Mouse (Mus musculus) lung, adult 10 weeks (tissue): ENCODE measurements around the gene Depdc1b. TPM values are rescaled to one million over a fixed set of nuclear protein-coding genes. Genes with fewer than 3 reads are reported as not detected.

Experiments used
- polyA plus RNA-seq: library from polyadenylated mRNA; stranded (reverse); fragments of 350-450 nt; fragmentation: Illumina TruSeq; extraction: RNeasy Lipid Tissue Mini Kit (QIAGEN cat#74804); gene quantifications from one replicate; pipeline ENCODE4 v1.2.3, GENCODE M21; 2014; ENCODE audit warnings: low read depth, low replicate concordance; ENCODE audit not compliant: insufficient read depth

Depdc1b gene
- polyA plus RNA-seq: 0.14 TPM

GRCm38 (mm10) chr13:108315702-108316486 lies at the start of gene Depdc1b:
Gene Depdc1b, plus strand, starts transcription at chr13:108316332.

GRCm38 (mm10) chr13:108449116-108450097 lies 133.3 kb downstream of the Depdc1b start, which contains the start of gene Pde4d:
Gene Pde4d, plus strand, starts transcription at chr13:108449948.

Other genes starting within 250 kb of the Depdc1b start
- 30.8 TPM for gene Ndufaf2, start 157.7 kb upstream of the Depdc1b start, polyA plus RNA-seq
- gene Ercc8, start 157.6 kb upstream of the Depdc1b start, polyA plus RNA-seq: 5.8 TPM
- gene Elovl7, start 101.9 kb upstream of the Depdc1b start, polyA plus RNA-seq: 3.1 TPM
- 4.8 TPM for gene Pde4d, start 133.6 kb downstream of the Depdc1b start, polyA plus RNA-seq